Mouse (Mus musculus): ENCODE data around the gene Tubgcp4. TPM values are rescaled to one million over a fixed set of nuclear protein-coding genes. Genes with fewer than 3 reads are reported as not detected.

Gene Tubgcp4
- total RNA-seq, 2 experiments from 2014 or later, result 10.2 to 11.5 TPM

- no peak for DNase-seq
- intact Hi-C loops (cut with DNase I), result loop anchor here (10.0 kb wide), 1 partner anchor 221 kb away; no protein-coding TSS in a partner anchor
Observed at GRCm38 (mm10) chr2:121184142-121184541, 13.7 kb downstream of the Tubgcp4 start.

- intact Hi-C loops (cut with DNase I), result loop anchor here (10.0 kb wide), 1 partner anchor 216 kb away; no protein-coding TSS in a partner anchor
- DNase-seq, result no peak
Observed at GRCm38 (mm10) chr2:121188530-121188929, 18.1 kb downstream of the Tubgcp4 start.

- intact Hi-C loops (cut with DNase I), result no loop called here
- DNase-seq, result no peak
Observed at GRCm38 (mm10) chr2:121195466-121195865, 25.0 kb downstream of the Tubgcp4 start.

- DNase-seq, result no peak
- intact Hi-C loops (cut with DNase I), result no loop called here
Observed at GRCm38 (mm10) chr2:121204276-121204675, 33.8 kb downstream of the Tubgcp4 start.

GRCm38 (mm10) chr2:121206541-121206940 is 36.1 kb downstream of the Tubgcp4 start:
- intact Hi-C loops (cut with DNase I), result no loop called here
- no peak for DNase-seq

GRCm38 (mm10) chr2:121214491-121214890 is 44.0 kb downstream of the Tubgcp4 start:
- intact Hi-C loops (cut with DNase I), result no loop called here
- DNase-seq, result no peak

GRCm38 (mm10) chr2:121219177-121219576 is 48.7 kb downstream of the Tubgcp4 start:
- intact Hi-C loops (cut with DNase I), result no loop called here

GRCm38 (mm10) chr2:121219994-121220393 is 49.5 kb downstream of the Tubgcp4 start:
- intact Hi-C loops (cut with DNase I), result no loop called here
- no peak for DNase-seq

More at GRCm38 (mm10) chr2:121219177-121219576, 48.7 kb downstream of the Tubgcp4 start:
- no peak for DNase-seq

- intact Hi-C loops (cut with DNase I), result no loop called here
- DNase-seq, result no peak
Observed at GRCm38 (mm10) chr2:121223010-121223409, 52.6 kb downstream of the Tubgcp4 start.

GRCm38 (mm10) chr2:121228135-121228534 is 57.7 kb downstream of the Tubgcp4 start:
- intact Hi-C loops (cut with DNase I), result no loop called here
- DNase-seq, result no peak

GRCm38 (mm10) chr2:121235460-121236072 is 65.1 kb downstream of the Tubgcp4 start:
- intact Hi-C loops (cut with DNase I), result no loop called here
- no peak for DNase-seq

- intact Hi-C loops (cut with DNase I), result no loop called here
- DNase-seq, result no peak
Observed at GRCm38 (mm10) chr2:121239426-121239825, 69.0 kb downstream of the Tubgcp4 start.

- intact Hi-C loops (cut with DNase I), result no loop called here
Observed at GRCm38 (mm10) chr2:121244099-121244498, 73.6 kb downstream of the Tubgcp4 start.

More at GRCm38 (mm10) chr2:121244099-121244498, 73.6 kb downstream of the Tubgcp4 start:
- DNase-seq, result no peak

Other genes with a start within 250 kb of the Tubgcp4 start
- gene Ubr1, start 199.9 kb upstream of the Tubgcp4 start, total RNA-seq (2021), result 10 to 100 TPM; 20.1 to 26.0 TPM
- gene Tmem62, start 193.6 kb upstream of the Tubgcp4 start, total RNA-seq (2021), result 1 to 10 TPM; 2.4 to 4.1 TPM
- 10 to 100 TPM; 16.5 to 19.3 TPM for gene Ccndbp1, start 162.3 kb upstream of the Tubgcp4 start, total RNA-seq (2021)
- gene Epb42, start 133.6 kb upstream of the Tubgcp4 start, total RNA-seq (2021), result not detected
- gene Tgm5, start 84.8 kb upstream of the Tubgcp4 start, total RNA-seq (2021), result not detected
- gene Tgm7, start 60.9 kb upstream of the Tubgcp4 start, total RNA-seq (2021), result not detected
- gene Adal, start 30.2 kb upstream of the Tubgcp4 start, total RNA-seq (2021), result 10 to 100 TPM; 14.7 to 15.0 TPM
- 1 to 10 TPM; 2.7 to 4.1 TPM for gene Lcmt2, start 30.0 kb upstream of the Tubgcp4 start, total RNA-seq (2021)
- gene Zscan29, start 471 bp downstream of the Tubgcp4 start, total RNA-seq (2021), result 1 to 10 TPM; 3.6 to 4.6 TPM
- 10 to 100 TPM; 14.2 to 16.0 TPM for gene Trp53bp1, start 100.8 kb downstream of the Tubgcp4 start, total RNA-seq (2021)
- 1 to 10 TPM; 6.7 to 8.1 TPM for gene Map1a, start 118.9 kb downstream of the Tubgcp4 start, total RNA-seq (2021)
- gene Ppip5k1, start 184.7 kb downstream of the Tubgcp4 start, total RNA-seq (2021), result 10 to 100 TPM; 63.1 to 84.5 TPM
- gene Ckmt1, start 187.1 kb downstream of the Tubgcp4 start, total RNA-seq (2021), result not detected
- under 1 TPM in 1 of 2 experiments, not detected in 1; 0.08 TPM for gene Strc, start 216.5 kb downstream of the Tubgcp4 start, total RNA-seq (2021)
- gene Pdia3, start 243.1 kb downstream of the Tubgcp4 start, total RNA-seq (2021), result 10 to 100 TPM; 40.2 to 41.8 TPM
- gene Catsper2, start 243.1 kb downstream of the Tubgcp4 start, total RNA-seq (2021), result 1 to 10 TPM; 1.7 to 2.0 TPM